Mouse (Mus musculus): ENCODE measurements at regions not wholly inside any gene's neighbourhood (a gene's known extent, or its start where the extent isn't known, plus 50 kb on each side); places are given as distances from the start of the nearest gene placed in this dataset.

GRCm38 (mm10) chr16:5438405-5438804 is 182.6 kb upstream of the Eef2kmt start:
- TF ChIP-seq CTCF (IDR thresholded peaks at IDR 0.05; ENCODE audit: low read depth) (no peak), EP300 (IDR thresholded peaks at IDR 0.05; ENCODE audit: low read depth) (no peak)

Measured in liver, embryonic 14.5 days (tissue).